Mouse (Mus musculus) forebrain, embryonic 16.5 days (tissue): ENCODE results near the gene Tarsl2. TPM values are rescaled to one million over a fixed set of nuclear protein-coding genes. Genes with fewer than 3 reads are reported as not detected.

Source experiments
- ATAC-seq: fragments of 200-750 bp; cut with Nextera tagmentation; 2 replicates; pipeline ENCODE4 v1.8.0; 2017; ENCODE audit warnings: mild to moderate bottlenecking, moderate library complexity
- H3K27ac ChIP-seq: fragments of 300-500 bp; sonication (generic); 2 replicates; pipeline ENCODE4 v1.5.1; 2014; ENCODE audit warnings: low read length, control low read depth
- H3K27me3 ChIP-seq: fragments of 300-500 bp; sonication (generic); replicated peaks from 2 replicates; pipeline ENCODE4 v1.6.1; 2014; ENCODE audit warnings: low read length; ENCODE audit not compliant: control insufficient read depth, insufficient read depth
- H3K36me3 ChIP-seq: fragments of 300-500 bp; sonication (generic); 2 replicates; pipeline ENCODE4 v1.6.1; 2014; ENCODE audit not compliant: control insufficient read depth, insufficient read depth
- H3K4me1 ChIP-seq: fragments of 300-500 bp; sonication (generic); replicated peaks from 2 replicates; pipeline ENCODE4 v1.6.1; 2014; ENCODE audit warnings: low read length; ENCODE audit not compliant: control insufficient read depth, insufficient read depth
- H3K4me2 ChIP-seq: fragments of 300-500 bp; sonication (generic); 2 replicates; pipeline ENCODE4 v1.6.1; 2014; ENCODE audit warnings: mild to moderate bottlenecking, low read length, control low read depth
- H3K4me3 ChIP-seq: fragments of 300-500 bp; sonication (generic); replicated peaks from 2 replicates; pipeline ENCODE4 v1.5.1; 2014; ENCODE audit warnings: mild to moderate bottlenecking, low read length, control low read depth
- H3K9ac ChIP-seq: fragments of 300-500 bp; sonication (generic); replicated peaks from 2 replicates; pipeline ENCODE4 v1.6.1; 2014; ENCODE audit warnings: low read depth, low read length, control low read depth
- H3K9me3 ChIP-seq: fragments of 300-500 bp; sonication (generic); 2 replicates; pipeline ENCODE4 v1.6.1; 2016; ENCODE audit warnings: low read length; ENCODE audit not compliant: control insufficient read depth
- whole genome bisulfite sequencing: fragments of 180-500 bp; shearing (Covaris S2); extraction: QIAGEN DNeasy Blood & Tissue Kit; methylation state at CpG from one replicate; pipeline ENCODE4 v1.1.7; 2014; 5-methylcytosine and 5-hydroxymethylcytosine counted together
- polyA plus RNA-seq: library from polyadenylated mRNA; unstranded; fragments of >200 nt; fragmentation: Nextera tagmentation; extraction: Ambion mirVana; gene quantifications from 2 replicates; pipeline ENCODE4 v1.2.1, GENCODE M21; 2015

Gene Tarsl2
- polyA plus RNA-seq, 1 experiment from 2014 or later, result 14.6 TPM

GRCm38 (mm10) chr7:65623330-65623729, 21.4 kb upstream of the Tarsl2 start:
- Histone ChIP-seq H3K36me3 (no peaks in the 10 kb centered on the region), H3K4me1 (no peaks in the 10 kb centered on the region), H3K27me3 (no peaks in the 10 kb centered on the region), H3K9me3 (no peaks in the 10 kb centered on the region), H3K9ac (no peak overlapping the region), H3K4me2 (no peak overlapping the region), H3K4me3 (no peak overlapping the region), H3K27ac (no peak overlapping the region)
- no peak for ATAC-seq
- WGBS, result 88% methylated on average over 3 of the region's 3 CpGs

GRCm38 (mm10) chr7:65625528-65625927, 19.2 kb upstream of the Tarsl2 start:
- H3K4me2 ChIP-seq, result no peak overlapping the region

GRCm38 (mm10) chr7:65629846-65630245, 14.9 kb upstream of the Tarsl2 start:
- Histone ChIP-seq H3K36me3 (no peaks in the 10 kb centered on the region), H3K4me1 (no peaks in the 10 kb centered on the region), H3K4me3 (no peak overlapping the region), H3K27me3 (no peaks in the 10 kb centered on the region), H3K4me2 (no peak overlapping the region), H3K9me3 (no peaks in the 10 kb centered on the region), H3K27ac (no peak overlapping the region), H3K9ac (no peak overlapping the region)
- no peak for ATAC-seq
- 91% methylated on average over 1 of the region's 1 CpGs for WGBS

More at GRCm38 (mm10) chr7:65625528-65625927, 19.2 kb upstream of the Tarsl2 start:
- 58% methylated on average over 2 of the region's 2 CpGs for WGBS
- Histone ChIP-seq H3K27me3 (no peaks in the 10 kb centered on the region), H3K36me3 (no peaks in the 10 kb centered on the region), H3K4me3 (no peak overlapping the region), H3K27ac (no peak overlapping the region), H3K9ac (no peak overlapping the region), H3K9me3 (no peaks in the 10 kb centered on the region), H3K4me1 (no peaks in the 10 kb centered on the region)
- no peak for ATAC-seq

GRCm38 (mm10) chr7:65630661-65631060, 14.0 kb upstream of the Tarsl2 start:
- Histone ChIP-seq H3K4me3 (no peak overlapping the region), H3K36me3 (no peaks in the 10 kb centered on the region), H3K4me2 (no peak overlapping the region), H3K9ac (no peak overlapping the region), H3K9me3 (no peaks in the 10 kb centered on the region), H3K27ac (no peak overlapping the region), H3K4me1 (no peaks in the 10 kb centered on the region), H3K27me3 (no peaks in the 10 kb centered on the region)
- WGBS, result 76% methylated on average over 5 of the region's 5 CpGs
- no peak for ATAC-seq

- whole genome bisulfite sequencing, result 82% methylated on average over 6 of the region's 6 CpGs
- no peak for ATAC-seq
- no peaks in the 10 kb centered on the region for H3K27me3 ChIP-seq
- H3K4me3 ChIP-seq, result no peak overlapping the region
- no peak overlapping the region for H3K4me2 ChIP-seq
- no peaks in the 10 kb centered on the region for H3K36me3 ChIP-seq
- H3K9me3 ChIP-seq, result no peaks in the 10 kb centered on the region
- H3K9ac ChIP-seq, result no peak overlapping the region
- no peak overlapping the region for H3K27ac ChIP-seq
- 0 out of 2 replicates have a peak, but pooled peaks cover 4% of the 10 kb centered on the region for H3K4me1 ChIP-seq
Observed at GRCm38 (mm10) chr7:65635831-65636230, 8.9 kb upstream of the Tarsl2 start.

- H3K9ac ChIP-seq, result no peak overlapping the region
- ATAC-seq, result no peak
- H3K4me2 ChIP-seq, result no peak overlapping the region
- H3K9me3 ChIP-seq, result no peaks in the 10 kb centered on the region
- H3K27me3 ChIP-seq, result no peaks in the 10 kb centered on the region
- 57% methylated on average over 7 of the region's 7 CpGs for WGBS
- H3K4me1 ChIP-seq, result 0 out of 2 replicates have a peak, but pooled peaks cover 4% of the 10 kb centered on the region
- no peak overlapping the region for H3K4me3 ChIP-seq
- H3K36me3 ChIP-seq, result no peaks in the 10 kb centered on the region
- no peak overlapping the region for H3K27ac ChIP-seq
Observed at GRCm38 (mm10) chr7:65636356-65636880, 8.3 kb upstream of the Tarsl2 start.

- 29% methylated on average over 7 of the region's 7 CpGs for WGBS
- no peaks in the 10 kb centered on the region for H3K36me3 ChIP-seq
- no peak overlapping the region for H3K4me2 ChIP-seq
- no peak overlapping the region for H3K4me3 ChIP-seq
- H3K27me3 ChIP-seq, result no peaks in the 10 kb centered on the region
- H3K9me3 ChIP-seq, result no peaks in the 10 kb centered on the region
- ATAC-seq, result peak; percentile 70; the same call in 1 of the 2 replicates
- H3K27ac ChIP-seq, result no peak overlapping the region
- H3K9ac ChIP-seq, result no peak overlapping the region
- 0 out of 2 replicates have a peak, but pooled peaks cover 4% of the 10 kb centered on the region for H3K4me1 ChIP-seq
Observed at GRCm38 (mm10) chr7:65638170-65638770, 6.4 kb upstream of the Tarsl2 start.

GRCm38 (mm10) chr7:65639821-65640382, 4.8 kb upstream of the Tarsl2 start:
- H3K4me1 ChIP-seq, result peaks cover 9% of the 10 kb centered on the region; the same call in 1 of the 2 replicates
- H3K27me3 ChIP-seq, result no peaks in the 10 kb centered on the region
- no peaks in the 10 kb centered on the region for H3K36me3 ChIP-seq
- no peak overlapping the region for H3K4me2 ChIP-seq
- 64% methylated on average over 6 of the region's 6 CpGs for WGBS
- no peak overlapping the region for H3K9ac ChIP-seq
- H3K4me3 ChIP-seq, result no peak overlapping the region
- H3K9me3 ChIP-seq, result no peaks in the 10 kb centered on the region
- no peak overlapping the region for H3K27ac ChIP-seq
- ATAC-seq, result no peak

- ATAC-seq, result no peak
- 78% methylated on average over 6 of the region's 6 CpGs for WGBS
- Histone ChIP-seq H3K9ac (no peak overlapping the region), H3K4me1 (peaks cover 12% of the 10 kb centered on the region; the same call in 1 of the 2 replicates), H3K4me3 (no peak overlapping the region), H3K4me2 (no peak overlapping the region), H3K36me3 (no peaks in the 10 kb centered on the region), H3K9me3 (no peaks in the 10 kb centered on the region), H3K27ac (no peak overlapping the region), H3K27me3 (no peaks in the 10 kb centered on the region)
Observed at GRCm38 (mm10) chr7:65640672-65641071, 4.0 kb upstream of the Tarsl2 start.
